Mouse (Mus musculus): ENCODE results near the gene Kcnc3. TPM values are rescaled to one million over a fixed set of nuclear protein-coding genes. Genes with fewer than 3 reads are reported as not detected.

The Kcnc3 gene
- polyA plus RNA-seq, 1 experiment from 2014 or later = 1.8 TPM

GRCm38 (mm10) chr7:44598336-44598735 lies 7.9 kb downstream of the Kcnc3 start:
- peaks cover 6% of the 10 kb centered on the region; the same call in 1 of the 2 replicates for H3K36me3 ChIP-seq
- no peak overlapping the region for H3K4me2 ChIP-seq
- no peak overlapping the region for H3K27ac ChIP-seq
- peaks cover 38% of the 10 kb centered on the region for H3K27me3 ChIP-seq
- peaks cover 27% of the 10 kb centered on the region for H3K4me1 ChIP-seq
- no peaks in the 10 kb centered on the region for H3K9me3 ChIP-seq
- H3K9ac ChIP-seq = no peak overlapping the region
- ATAC-seq (ENCODE audit: insufficient number of reproducible peaks, insufficient read depth, low FRiP score, low TSS enrichment, low read depth) = no peak
- 78% methylated on average over 12 of the region's 12 CpGs for WGBS
- no peak overlapping the region for H3K4me3 ChIP-seq

- peaks cover 51% of the 10 kb centered on the region for H3K27me3 ChIP-seq
- WGBS = 80% methylated on average over 10 of the region's 10 CpGs
- ATAC-seq (ENCODE audit: insufficient number of reproducible peaks, insufficient read depth, low FRiP score, low TSS enrichment, low read depth) = no peak
- H3K9me3 ChIP-seq = no peaks in the 10 kb centered on the region
- H3K9ac ChIP-seq = no peak overlapping the region
- no peaks in the 10 kb centered on the region for H3K36me3 ChIP-seq
- no peak overlapping the region for H3K4me3 ChIP-seq
- H3K27ac ChIP-seq = no peak overlapping the region
- peaks cover 26% of the 10 kb centered on the region for H3K4me1 ChIP-seq
- H3K4me2 ChIP-seq = no peak overlapping the region
These were observed 10.3 kb downstream of the Kcnc3 start for GRCm38 (mm10) chr7:44600691-44601262.

GRCm38 (mm10) chr7:44601646-44602045 lies 11.2 kb downstream of the Kcnc3 start:
- peaks cover 29% of the 10 kb centered on the region for H3K4me1 ChIP-seq
- ATAC-seq (ENCODE audit: insufficient number of reproducible peaks, insufficient read depth, low FRiP score, low TSS enrichment, low read depth) = no peak
- no peaks in the 10 kb centered on the region for H3K36me3 ChIP-seq
- WGBS = 17% methylated on average over 19 of the region's 19 CpGs
- peak overlapping the region; percentile 58; the same call in 1 of the 2 replicates for H3K9ac ChIP-seq
- H3K4me2 ChIP-seq = peak overlapping the region; percentile 39
- H3K27ac ChIP-seq = no peak overlapping the region
- H3K4me3 ChIP-seq = no peak overlapping the region
- no peaks in the 10 kb centered on the region for H3K9me3 ChIP-seq
- peaks cover 59% of the 10 kb centered on the region for H3K27me3 ChIP-seq

GRCm38 (mm10) chr7:44602443-44602842 lies 12.0 kb downstream of the Kcnc3 start:
- no peaks in the 10 kb centered on the region for H3K9me3 ChIP-seq
- peaks cover 31% of the 10 kb centered on the region for H3K4me1 ChIP-seq
- H3K36me3 ChIP-seq = no peaks in the 10 kb centered on the region
- H3K27ac ChIP-seq = no peak overlapping the region
- WGBS = 15% methylated on average over 11 of the region's 11 CpGs
- H3K27me3 ChIP-seq = peaks cover 67% of the 10 kb centered on the region
- H3K4me3 ChIP-seq = 0 out of 2 replicates have a peak overlapping the region, but pooled peaks have one; percentile 6
- 0 out of 2 replicates have a peak overlapping the region, but pooled peaks have one; percentile 21 for H3K9ac ChIP-seq
- ATAC-seq (ENCODE audit: insufficient number of reproducible peaks, insufficient read depth, low FRiP score, low TSS enrichment, low read depth) = no peak
- H3K4me2 ChIP-seq = peak overlapping the region; percentile 62

GRCm38 (mm10) chr7:44603186-44603855 lies 12.9 kb downstream of the Kcnc3 start:
- peaks cover 31% of the 10 kb centered on the region for H3K4me1 ChIP-seq
- peak overlapping the region; percentile 41 for H3K4me3 ChIP-seq
- peak overlapping the region; percentile 62 for H3K4me2 ChIP-seq
- H3K9ac ChIP-seq = peak overlapping the region; percentile 38
- H3K9me3 ChIP-seq = no peaks in the 10 kb centered on the region
- ATAC-seq (ENCODE audit: insufficient number of reproducible peaks, insufficient read depth, low FRiP score, low TSS enrichment, low read depth) = no peak
- H3K36me3 ChIP-seq = no peaks in the 10 kb centered on the region
- peaks cover 67% of the 10 kb centered on the region for H3K27me3 ChIP-seq
- H3K27ac ChIP-seq = no peak overlapping the region
- WGBS = 4% methylated on average over 20 of the region's 20 CpGs

GRCm38 (mm10) chr7:44604139-44604606 lies 13.7 kb downstream of the Kcnc3 start:
- Histone ChIP-seq H3K4me2 (peak overlapping the region; percentile 62), H3K9ac (peak overlapping the region; percentile 38), H3K36me3 (no peaks in the 10 kb centered on the region), H3K9me3 (no peaks in the 10 kb centered on the region), H3K27me3 (peaks cover 69% of the 10 kb centered on the region), H3K4me3 (peak overlapping the region; percentile 41), H3K4me1 (peaks cover 31% of the 10 kb centered on the region), H3K27ac (peak overlapping the region; percentile 39; the same call in 1 of the 2 replicates)
- 1% methylated on average over 25 of the region's 25 CpGs for WGBS
- ATAC-seq (ENCODE audit: insufficient number of reproducible peaks, insufficient read depth, low FRiP score, low TSS enrichment, low read depth) = peak; percentile 63

GRCm38 (mm10) chr7:44604619-44605018 lies 14.2 kb downstream of the Kcnc3 start:
- 1% methylated on average over 8 of the region's 8 CpGs for WGBS

GRCm38 (mm10) chr7:44605436-44605835 lies 15.0 kb downstream of the Kcnc3 start:
- 32% methylated on average over 7 of the region's 7 CpGs for WGBS

More at GRCm38 (mm10) chr7:44604619-44605018, 14.2 kb downstream of the Kcnc3 start:
- peak overlapping the region; percentile 39 for H3K27ac ChIP-seq
- no peak for ATAC-seq (ENCODE audit: insufficient number of reproducible peaks, insufficient read depth, low FRiP score, low TSS enrichment, low read depth)
- peak overlapping the region; percentile 62 for H3K4me2 ChIP-seq
- H3K4me1 ChIP-seq = peaks cover 31% of the 10 kb centered on the region
- H3K9ac ChIP-seq = peak overlapping the region; percentile 38; the same call in 1 of the 2 replicates
- no peaks in the 10 kb centered on the region for H3K36me3 ChIP-seq
- H3K9me3 ChIP-seq = no peaks in the 10 kb centered on the region
- H3K27me3 ChIP-seq = peaks cover 70% of the 10 kb centered on the region
- H3K4me3 ChIP-seq = peak overlapping the region; percentile 41

GRCm38 (mm10) chr7:44606171-44606901 lies 15.9 kb downstream of the Kcnc3 start:
- Histone ChIP-seq H3K9me3 (no peaks in the 10 kb centered on the region), H3K4me3 (no peak overlapping the region), H3K9ac (no peak overlapping the region), H3K27me3 (peaks cover 61% of the 10 kb centered on the region), H3K4me1 (peaks cover 31% of the 10 kb centered on the region), H3K36me3 (no peaks in the 10 kb centered on the region), H3K27ac (no peak overlapping the region), H3K4me2 (peak overlapping the region; percentile 30; the same call in 1 of the 2 replicates)
- ATAC-seq (ENCODE audit: insufficient number of reproducible peaks, insufficient read depth, low FRiP score, low TSS enrichment, low read depth) = no peak
- 10% methylated on average over 29 of the region's 29 CpGs for WGBS

More at GRCm38 (mm10) chr7:44605436-44605835, 15.0 kb downstream of the Kcnc3 start:
- no peak overlapping the region for H3K27ac ChIP-seq
- no peak overlapping the region for H3K9ac ChIP-seq
- ATAC-seq (ENCODE audit: insufficient number of reproducible peaks, insufficient read depth, low FRiP score, low TSS enrichment, low read depth) = no peak
- peaks cover 31% of the 10 kb centered on the region for H3K4me1 ChIP-seq
- H3K4me3 ChIP-seq = no peak overlapping the region
- H3K4me2 ChIP-seq = no peak overlapping the region
- H3K36me3 ChIP-seq = no peaks in the 10 kb centered on the region
- peaks cover 70% of the 10 kb centered on the region for H3K27me3 ChIP-seq
- no peaks in the 10 kb centered on the region for H3K9me3 ChIP-seq

GRCm38 (mm10) chr7:44612192-44612591 lies 21.7 kb downstream of the Kcnc3 start:
- Histone ChIP-seq H3K36me3 (no peaks in the 10 kb centered on the region), H3K4me2 (no peak overlapping the region), H3K27me3 (peaks cover 33% of the 10 kb centered on the region), H3K4me3 (no peak overlapping the region), H3K9ac (no peak overlapping the region), H3K4me1 (0 out of 2 replicates have a peak, but pooled peaks cover 10% of the 10 kb centered on the region), H3K9me3 (no peaks in the 10 kb centered on the region), H3K27ac (no peak overlapping the region)
- WGBS = 81% methylated on average over 7 of the region's 7 CpGs
- no peak for ATAC-seq (ENCODE audit: insufficient number of reproducible peaks, insufficient read depth, low FRiP score, low TSS enrichment, low read depth)

- 5% methylated on average over 20 of the region's 20 CpGs for WGBS
- Histone ChIP-seq H3K27me3 (peaks cover 29% of the 10 kb centered on the region), H3K27ac (no peak overlapping the region), H3K4me1 (0 out of 2 replicates have a peak, but pooled peaks cover 10% of the 10 kb centered on the region), H3K9me3 (no peaks in the 10 kb centered on the region), H3K36me3 (no peaks in the 10 kb centered on the region), H3K4me3 (peak overlapping the region; percentile 2; the same call in 1 of the 2 replicates), H3K4me2 (peak overlapping the region; percentile 37), H3K9ac (no peak overlapping the region)
- ATAC-seq (ENCODE audit: insufficient number of reproducible peaks, insufficient read depth, low FRiP score, low TSS enrichment, low read depth) = no peak
These were observed 23.7 kb downstream of the Kcnc3 start for GRCm38 (mm10) chr7:44614041-44614688.

Measured in embryonic facial prominence, embryonic 13.5 days (tissue).